Mouse (Mus musculus): ENCODE measurements around the gene Spryd3.
A peak's percentile ranks its signal among the peaks of the same experiment; 100 is the strongest.

The Spryd3 gene

GRCm38 (mm10) chr15:102114651-102115260 is 21.3 kb downstream of the Spryd3 start:
- no peak for DNase-seq (ENCODE audit: inconsistent ontology term)

- DNase-seq (ENCODE audit: inconsistent ontology term), result no peak
Observed at GRCm38 (mm10) chr15:102113674-102114073, 22.4 kb downstream of the Spryd3 start.

GRCm38 (mm10) chr15:102112827-102113226 is 23.2 kb downstream of the Spryd3 start:
- DNase-seq (ENCODE audit: inconsistent ontology term), result no peak

GRCm38 (mm10) chr15:102112181-102112580 is 23.9 kb downstream of the Spryd3 start:
- DNase-seq (ENCODE audit: inconsistent ontology term), result no peak

- no peak for DNase-seq (ENCODE audit: inconsistent ontology term)
Observed at GRCm38 (mm10) chr15:102111495-102111829, 24.6 kb downstream of the Spryd3 start.

GRCm38 (mm10) chr15:102110701-102111494 is 25.1 kb downstream of the Spryd3 start:
- no peak for DNase-seq (ENCODE audit: inconsistent ontology term)

- no peak for DNase-seq (ENCODE audit: inconsistent ontology term)
Observed at GRCm38 (mm10) chr15:102110271-102110670, 25.8 kb downstream of the Spryd3 start.

GRCm38 (mm10) chr15:102108651-102109525 is 27.1 kb downstream of the Spryd3 start:
- DNase-seq (ENCODE audit: inconsistent ontology term), result peak; percentile 73

GRCm38 (mm10) chr15:102107689-102108573 is 28.1 kb downstream of the Spryd3 start:
- DNase-seq (ENCODE audit: inconsistent ontology term), result peak; percentile 64

- DNase-seq (ENCODE audit: inconsistent ontology term), result no peak
Observed at GRCm38 (mm10) chr15:102106754-102107456, 29.1 kb downstream of the Spryd3 start.

- DNase-seq (ENCODE audit: inconsistent ontology term), result no peak
Observed at GRCm38 (mm10) chr15:102105764-102106730, 30.0 kb downstream of the Spryd3 start.

- DNase-seq (ENCODE audit: inconsistent ontology term), result peak; percentile 76
Observed at GRCm38 (mm10) chr15:102105360-102105759, 30.7 kb downstream of the Spryd3 start.

- DNase-seq (ENCODE audit: inconsistent ontology term), result peak; percentile 57
Observed at GRCm38 (mm10) chr15:102103947-102104555, 32.0 kb downstream of the Spryd3 start.

- peak; percentile 77 for DNase-seq (ENCODE audit: inconsistent ontology term)
Observed at GRCm38 (mm10) chr15:102103371-102103946, 32.6 kb downstream of the Spryd3 start.

GRCm38 (mm10) chr15:102102548-102103121 is 33.4 kb downstream of the Spryd3 start:
- DNase-seq (ENCODE audit: inconsistent ontology term), result no peak

GRCm38 (mm10) chr15:102101672-102102541 is 34.1 kb downstream of the Spryd3 start:
- DNase-seq (ENCODE audit: inconsistent ontology term), result peak; percentile 69

- DNase-seq (ENCODE audit: inconsistent ontology term), result peak; percentile 81
Observed at GRCm38 (mm10) chr15:102100996-102101671, 34.9 kb downstream of the Spryd3 start.

All from Muller cell, postnatal 12 days (primary cell).